Mouse (Mus musculus) hindbrain, postnatal 0 days (tissue): ENCODE measurements around the gene Ttc3. TPM values are rescaled to one million over a fixed set of nuclear protein-coding genes. Genes with fewer than 3 reads are reported as not detected.

Experiments used
- ATAC-seq: fragments of 200-750 bp; cut with Nextera tagmentation; 2 replicates; pipeline ENCODE4 v1.8.0; 2017; ENCODE audit warnings: mild to moderate bottlenecking, moderate TSS enrichment, moderate library complexity
- DNase-seq: peaks from one replicate; pipeline ENCODE4 v3.0.0-alpha.2; 2015; ENCODE audit warnings: low spot score
- H3K27ac ChIP-seq: fragments of 300-500 bp; sonication (generic); 2 replicates; pipeline ENCODE4 v1.5.1; 2014; ENCODE audit warnings: mild to moderate bottlenecking
- H3K27me3 ChIP-seq: fragments of 300-500 bp; sonication (generic); 2 replicates; pipeline ENCODE4 v1.6.1; 2014; ENCODE audit warnings: low read length, mixed read lengths; ENCODE audit not compliant: insufficient read depth
- H3K36me3 ChIP-seq: fragments of 300-500 bp; sonication (generic); 2 replicates; pipeline ENCODE4 v1.6.1; 2014; ENCODE audit warnings: low read length, mixed read lengths; ENCODE audit not compliant: insufficient read depth
- H3K4me1 ChIP-seq: fragments of 300-500 bp; sonication (generic); 2 replicates; pipeline ENCODE4 v1.6.1; 2014; ENCODE audit warnings: antibody characterized with exemption, low read length, mixed read lengths; ENCODE audit not compliant: insufficient read depth
- H3K4me2 ChIP-seq: fragments of 300-500 bp; sonication (generic); 2 replicates; pipeline ENCODE4 v1.6.1; 2014; ENCODE audit warnings: low read depth, mild to moderate bottlenecking, low read length, moderate library complexity, mixed read lengths
- H3K4me3 ChIP-seq: fragments of 300-500 bp; sonication (generic); 2 replicates; pipeline ENCODE4 v1.5.1; 2014; ENCODE audit warnings: low read length
- H3K9ac ChIP-seq: fragments of 300-500 bp; sonication (generic); replicated peaks from 2 replicates; pipeline ENCODE4 v1.6.1; 2014; ENCODE audit warnings: mild to moderate bottlenecking, low read length, moderate library complexity, mixed read lengths
- H3K9me3 ChIP-seq: fragments of 300-500 bp; sonication (generic); 2 replicates; pipeline ENCODE4 v1.6.1; 2016; ENCODE audit warnings: low read length, mixed read lengths
- CTCF ChIP-seq: IDR thresholded peaks from 2 replicates; pipeline ENCODE4 v1.5.1; 2016; ENCODE audit warnings: antibody characterized with exemption, control low read depth, low read depth
- WGBS: fragments of 180-500 bp; shearing (Covaris S2); extraction: QIAGEN DNeasy Blood & Tissue Kit; methylation state at CpG from one replicate; pipeline ENCODE4 v1.1.7; 2014; 5-methylcytosine and 5-hydroxymethylcytosine counted together
- polyA plus RNA-seq: library from polyadenylated mRNA; unstranded; fragments of >200 nt; fragmentation: Nextera tagmentation; extraction: Ambion mirVana; gene quantifications from 2 replicates; pipeline ENCODE4 v1.2.1, GENCODE M21; 2015
- total RNA-seq: library from RNA; depleted of rRNA; stranded (reverse); fragments of >200 nt; gene quantifications from 2 replicates; pipeline ENCODE4 v1.2.3, GENCODE M21; 2014; rRNA removed

Ttc3 gene
- 848 and 1,018 TPM in 2 replicates for total RNA-seq
- 985 and 1,014 TPM in 2 replicates for polyA plus RNA-seq

DNA sequence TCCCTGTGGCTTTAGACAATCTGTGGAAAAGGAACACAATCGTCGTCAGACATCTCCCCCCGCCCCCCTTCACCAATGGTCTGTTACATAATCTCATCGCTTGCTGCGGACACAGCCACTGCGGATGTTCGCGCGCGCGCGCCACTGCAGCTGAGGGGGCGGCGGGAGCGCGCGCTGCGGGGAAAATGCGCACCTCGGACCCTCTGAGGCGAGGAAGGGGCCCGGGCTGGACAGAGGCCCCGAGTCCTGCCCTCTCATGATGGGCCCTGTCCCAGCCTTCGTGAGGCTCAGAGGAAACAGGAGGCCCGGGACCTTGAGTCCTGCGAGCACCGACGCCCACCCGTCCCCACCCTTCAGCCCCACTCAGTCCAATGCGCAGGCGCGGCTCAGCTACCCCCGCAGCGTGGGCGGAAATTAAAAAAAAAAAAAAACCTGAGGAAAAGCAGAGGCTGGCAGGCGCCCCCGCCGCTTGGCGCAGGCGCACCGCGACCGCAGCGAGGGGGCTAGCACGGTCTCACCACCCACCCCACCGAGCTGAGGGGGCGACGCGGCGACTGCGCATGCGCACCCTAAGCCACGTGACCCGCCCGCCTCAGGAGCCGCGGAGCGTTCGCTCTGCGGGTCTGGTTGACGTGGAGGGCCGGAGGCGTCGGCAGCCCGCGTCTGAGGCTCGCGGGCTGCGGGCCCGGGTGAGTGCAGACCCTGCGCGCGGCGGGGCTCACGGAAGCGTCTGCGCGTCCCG is at the start of gene Ttc3:
Gene Ttc3 (plus strand): TSS at position 446 of the 742 bp plus-strand sequence.
- Histone ChIP-seq H3K4me1 (peaks cover 20% of the 10 kb centered on the region), H3K9me3 (no peaks in the 10 kb centered on the region), H3K27ac (peak within 1 kb of the TSS; percentile 100), H3K36me3 (no peaks in the 10 kb centered on the region), H3K4me3 (peak within 1 kb of the TSS; percentile 97), H3K9ac (peak within 1 kb of the TSS; percentile 99), H3K4me2 (peak within 1 kb of the TSS; percentile 78), H3K27me3 (no peaks in the 10 kb centered on the region)
- 0 out of 2 replicates have a peak, but pooled peaks have one; percentile 7 for TF ChIP-seq CTCF
- ATAC-seq = peak; percentile 85
- peak; percentile 99 for DNase-seq
- WGBS = 1% methylated on average over 77 of the region's 79 CpGs

GRCm38 (mm10) chr16:94323681-94324080 is 46.7 kb upstream of the Ttc3 start:
- H3K36me3 ChIP-seq = no peaks in the 10 kb centered on the region
- 72% methylated on average over 5 of the region's 5 CpGs for WGBS
- DNase-seq (no peak), ATAC-seq (no peak)
- no peaks in the 10 kb centered on the region for H3K4me1 ChIP-seq
- peaks cover 9% of the 10 kb centered on the region for H3K27me3 ChIP-seq
- H3K4me3 ChIP-seq = no peak overlapping the region
- no peak overlapping the region for H3K9ac ChIP-seq
- TF ChIP-seq CTCF = no peak
- H3K27ac ChIP-seq = no peak overlapping the region
- H3K9me3 ChIP-seq = no peaks in the 10 kb centered on the region
- H3K4me2 ChIP-seq = no peak overlapping the region

- DNase-seq (no peak), ATAC-seq (no peak)
- WGBS = 84% methylated on average over 3 of the region's 3 CpGs
- Histone ChIP-seq H3K36me3 (no peaks in the 10 kb centered on the region), H3K9ac (no peak overlapping the region), H3K27me3 (peaks cover 9% of the 10 kb centered on the region), H3K4me3 (no peak overlapping the region), H3K4me1 (peaks cover 3% of the 10 kb centered on the region; the same call in 1 of the 2 replicates), H3K27ac (no peak overlapping the region), H3K9me3 (no peaks in the 10 kb centered on the region), H3K4me2 (no peak overlapping the region)
- no peak for TF ChIP-seq CTCF
Observed at GRCm38 (mm10) chr16:94326008-94326407, 44.4 kb upstream of the Ttc3 start.

GRCm38 (mm10) chr16:94327781-94328711 is 42.4 kb upstream of the Ttc3 start, which contains the start of gene Ripply3:
Gene Ripply3 (plus strand): TSS chr16:94328420.
- 0 out of 2 replicates have a peak, but pooled peaks have one; percentile 35 for ATAC-seq
- peak within 1 kb of the TSS; percentile 22; the same call in 1 of the 2 replicates for H3K9ac ChIP-seq

GRCm38 (mm10) chr16:94328881-94329867 is 41.2 kb upstream of the Ttc3 start:
- Histone ChIP-seq H3K4me2 (peak overlapping the region; percentile 68), H3K4me3 (peak overlapping the region; percentile 42; the same call in 1 of the 2 replicates), H3K36me3 (no peaks in the 10 kb centered on the region), H3K9me3 (no peaks in the 10 kb centered on the region), H3K27ac (no peak overlapping the region), H3K9ac (no peak overlapping the region), H3K4me1 (peaks cover 3% of the 10 kb centered on the region; the same call in 1 of the 2 replicates), H3K27me3 (peaks cover 9% of the 10 kb centered on the region)
- WGBS = 12% methylated on average over 25 of the region's 25 CpGs
- no peak for ATAC-seq
- no peak for TF ChIP-seq CTCF
- no peak for DNase-seq

More at GRCm38 (mm10) chr16:94327781-94328711, 42.4 kb upstream of the Ttc3 start, which contains the start of gene Ripply3:
- 2% methylated on average over 63 of the region's 63 CpGs for WGBS
- no peaks in the 10 kb centered on the region for H3K9me3 ChIP-seq
- H3K27me3 ChIP-seq = peaks cover 9% of the 10 kb centered on the region
- H3K36me3 ChIP-seq = no peaks in the 10 kb centered on the region
- peaks cover 3% of the 10 kb centered on the region; the same call in 1 of the 2 replicates for H3K4me1 ChIP-seq
- peak within 1 kb of the TSS; percentile 42 for H3K4me3 ChIP-seq
- peak within 1 kb of the TSS; percentile 68 for H3K4me2 ChIP-seq
- no peak within 1 kb of the TSS for H3K27ac ChIP-seq
- TF ChIP-seq CTCF = no peak
- no peak for DNase-seq
